ENCODE assay signal across 13 mouse cellular contexts in genomic region chr9:90260079-90260478, GRCm38 (mm10). TPM values are rescaled to one million over a fixed set of nuclear protein-coding genes. Genes with fewer than 3 reads are reported as not detected.
DNase-seq lines count a peak whose midpoint lies in the region; ATAC-seq and TF ChIP-seq lines count a peak whose summit lies in the region.
"Had no signal": no experiment of that assay in that cellular context is flagged by ENCODE, and none has a peak within 500 bp of the region (broad histone marks: within the 10 kb centered on the region; RNA-seq: fewer than 3 reads in every experiment).

No protein-coding gene starts in this region.

- TF ChIP-seq RAD21 in MEL (IDR thresholded peaks at IDR 0.05; ENCODE audit: low read depth, low read length): no peak

- no peaks in the 10 kb centered on the region for H3K27me3 ChIP-seq in heart, embryonic 10.5 days (ENCODE audit: insufficient read depth, poor library complexity, severe bottlenecking)
- no peaks in the 10 kb centered on the region for H3K27me3 ChIP-seq in kidney, embryonic 16.5 days (ENCODE audit: insufficient read depth, low read length)
- H3K27me3 ChIP-seq in MEL (ENCODE audit: control insufficient read depth in 1 of 2, insufficient read depth in 2 of 2, low read length in 2 of 2): no peaks in the 10 kb centered on the region
- no peaks in the 10 kb centered on the region for H3K27me3 ChIP-seq in liver, embryonic 14.5 days (ENCODE audit: control insufficient read depth, insufficient read depth, low read length)
- H3K27me3 ChIP-seq: embryonic facial prominence, embryonic 12.5 days; midbrain, embryonic 15.5 days had no signal

- peaks cover 21% of the 10 kb centered on the region; the same call in 1 of the 2 replicates for H3K79me2 ChIP-seq in MEL (ENCODE audit: control insufficient read depth, insufficient read depth, low read length, poor library complexity)

- WGBS in heart, embryonic 10.5 days: 49% methylated on average over 6 of the region's 6 CpGs
- 60% methylated on average over 6 of the region's 6 CpGs for WGBS in kidney, embryonic 16.5 days
- 33% methylated on average over 6 of the region's 6 CpGs for WGBS in liver, embryonic 14.5 days (ENCODE audit: insufficient replicate concordance)

- no peak overlapping the region for H3K4me3 ChIP-seq in heart, embryonic 10.5 days
- no peak overlapping the region for H3K4me3 ChIP-seq in kidney, embryonic 16.5 days (ENCODE audit: low read length)
- no peak overlapping the region for H3K4me3 ChIP-seq in MEL (ENCODE audit: control insufficient read depth in 1 of 2, insufficient read depth in 1 of 2, low read depth in 2 of 2, low read length in 2 of 2)
- H3K4me3 ChIP-seq in liver, embryonic 14.5 days (ENCODE audit: insufficient read depth in 1 of 2, low read depth in 2 of 2, low read length in 2 of 2): no peak overlapping the region
- H3K4me3 ChIP-seq: embryonic facial prominence, embryonic 12.5 days; forebrain, embryonic 10.5 days; midbrain, embryonic 15.5 days had no signal

- no peak for ATAC-seq in kidney, embryonic 16.5 days (ENCODE audit: low FRiP score, low TSS enrichment)
- no peak for ATAC-seq in liver, embryonic 14.5 days (ENCODE audit: insufficient read depth)
- ATAC-seq: midbrain, embryonic 15.5 days had no signal

- TF ChIP-seq CTCF in MEL (IDR thresholded peaks at IDR 0.05 in 2 of 3, conservative IDR thresholded peaks at IDR 0.05 in 1 of 3; ENCODE audit: control insufficient read depth in 1 of 3, insufficient read depth in 1 of 3, low read depth in 2 of 3, low read length in 3 of 3, poor library complexity in 1 of 3, severe bottlenecking in 1 of 3): no peak
- no peak for TF ChIP-seq CTCF in liver, embryonic 14.5 days (IDR thresholded peaks at IDR 0.05; ENCODE audit: low read depth)

- H3K4me1 ChIP-seq in heart, embryonic 10.5 days: peaks cover 52% of the 10 kb centered on the region
- peaks cover 16% of the 10 kb centered on the region for H3K4me1 ChIP-seq in kidney, embryonic 16.5 days (ENCODE audit: insufficient read depth, low read length)
- H3K4me1 ChIP-seq in MEL (ENCODE audit: control insufficient read depth in 1 of 2, insufficient read depth in 2 of 2, low read length in 2 of 2): peaks cover 52 to 53% of the 10 kb centered on the region in 2 experiments
- peaks cover 71 to 77% of the 10 kb centered on the region in 2 experiments for H3K4me1 ChIP-seq in liver, embryonic 14.5 days (replicated peaks; ENCODE audit: control insufficient read depth in 2 of 2, insufficient read depth in 2 of 2, low read length in 1 of 2)
- H3K4me1 ChIP-seq: midbrain, embryonic 15.5 days had no signal

- no peak overlapping the region for H3K4me2 ChIP-seq in kidney, embryonic 16.5 days (replicated peaks; ENCODE audit: low read depth, low read length)
- peak overlapping the region; percentile 55 for H3K4me2 ChIP-seq in liver, embryonic 14.5 days (ENCODE audit: low read depth)
- H3K4me2 ChIP-seq: embryonic facial prominence, embryonic 12.5 days; hindbrain, embryonic 14.5 days; midbrain, embryonic 15.5 days had no signal

- H3K36me3 ChIP-seq in heart, embryonic 10.5 days: no peaks in the 10 kb centered on the region
- H3K36me3 ChIP-seq in kidney, embryonic 16.5 days (ENCODE audit: insufficient read depth, low read length): no peaks in the 10 kb centered on the region
- H3K36me3 ChIP-seq in MEL (ENCODE audit: control insufficient read depth in 1 of 2, insufficient read depth in 2 of 2, low read length in 2 of 2): peaks cover 14 to 58% of the 10 kb centered on the region in 2 experiments
- H3K36me3 ChIP-seq in liver, embryonic 14.5 days (replicated peaks; ENCODE audit: control insufficient read depth, insufficient read depth, low read depth): peaks cover 2% of the 10 kb centered on the region
- H3K36me3 ChIP-seq: midbrain, embryonic 15.5 days had no signal

- peak overlapping the region; percentile 86 for H3K27ac ChIP-seq in heart, embryonic 10.5 days
- peak overlapping the region; percentile 21; the same call in 1 of the 2 replicates for H3K27ac ChIP-seq in kidney, embryonic 16.5 days (ENCODE audit: low read length)
- peak overlapping the region; percentile 67 for H3K27ac ChIP-seq in MEL (ENCODE audit: control insufficient read depth, low read depth, low read length)
- peak overlapping the region; percentile 82 for H3K27ac ChIP-seq in liver, embryonic 14.5 days
- H3K27ac ChIP-seq: embryonic facial prominence, embryonic 12.5 days; hindbrain, embryonic 14.5 days; midbrain, embryonic 15.5 days had no signal

- H3K9me3 ChIP-seq in heart, embryonic 10.5 days: no peaks in the 10 kb centered on the region
- no peaks in the 10 kb centered on the region for H3K9me3 ChIP-seq in kidney, embryonic 16.5 days (ENCODE audit: low read length)
- no peaks in the 10 kb centered on the region for H3K9me3 ChIP-seq in MEL (replicated peaks; ENCODE audit: insufficient read depth, low read length)
- H3K9me3 ChIP-seq in liver, embryonic 14.5 days (ENCODE audit: control insufficient read depth, low read length): no peaks in the 10 kb centered on the region
- H3K9me3 ChIP-seq: embryonic facial prominence, embryonic 12.5 days; forebrain, embryonic 10.5 days; midbrain, embryonic 15.5 days had no signal

- DNase-seq in heart, embryonic 10.5 days (ENCODE audit: low spot score): no peak
- DNase-seq in heart, adult 9 months (ENCODE audit: low spot score in 2 of 2): no peak
- DNase-seq in kidney, adult 18-20 months: no peak
- DNase-seq in MEL (ENCODE audit: low read depth, low spot score): no peak
- no peak for DNase-seq in liver, embryonic 14.5 days (ENCODE audit: low read depth in 3 of 3, low spot score in 3 of 3)
- no peak for DNase-seq in cerebellum, postnatal 10 days
- no peak for DNase-seq in frontal cortex, postnatal 10 days (ENCODE audit: low spot score in 2 of 2)
- DNase-seq: cerebellum, postnatal 36 days had no signal

- TF ChIP-seq EP300 in MEL (IDR thresholded peaks at IDR 0.05; ENCODE audit: low read depth in 1 of 2, low read length in 2 of 2): peak; percentile 58 to 77
- TF ChIP-seq EP300 in liver, embryonic 14.5 days (IDR thresholded peaks at IDR 0.05; ENCODE audit: low read depth): no peak

- TF ChIP-seq POLR2A in MEL (IDR thresholded peaks at IDR 0.05; ENCODE audit: control insufficient read depth in 1 of 2, insufficient read depth in 1 of 2, low read depth in 1 of 2, low read length in 2 of 2, poor library complexity in 1 of 2): no peak

- H3K9ac ChIP-seq in kidney, embryonic 16.5 days (replicated peaks; ENCODE audit: low read length): no peak overlapping the region
- peak overlapping the region; percentile 2; the same call in 1 of the 2 replicates for H3K9ac ChIP-seq in MEL (ENCODE audit: control insufficient read depth, low read depth, low read length, poor library complexity, severe bottlenecking)
- peak overlapping the region; percentile 43; the same call in 1 of the 2 replicates for H3K9ac ChIP-seq in liver, embryonic 14.5 days (replicated peaks)
- H3K9ac ChIP-seq: embryonic facial prominence, embryonic 12.5 days; hindbrain, embryonic 14.5 days; midbrain, embryonic 15.5 days had no signal

TF ChIP-seq in MEL, 35 proteins besides CTCF, POLR2A, EP300 and RAD21:
- TF ChIP-seq MYC (IDR thresholded peaks at IDR 0.05; ENCODE audit: low read depth, low read length): 0 out of 2 replicates have a peak, but pooled peaks have one; percentile 11
- no peak for TF ChIP-seq ZKSCAN1 (IDR thresholded peaks at IDR 0.05; ENCODE audit: low read depth, low read length)
- TF ChIP-seq NELFE (IDR thresholded peaks at IDR 0.05; ENCODE audit: low read depth, low read length): no peak
- TF ChIP-seq SIN3A (IDR thresholded peaks at IDR 0.05; ENCODE audit: low read length): peak; percentile 27; the same call in 1 of the 2 replicates
- no peak for TF ChIP-seq JUND (IDR thresholded peaks at IDR 0.05; ENCODE audit: low read depth, low read length)
- no peak for TF ChIP-seq RCOR1 (IDR thresholded peaks at IDR 0.05; ENCODE audit: low read depth, low read length)
- TF ChIP-seq USF1 (IDR thresholded peaks at IDR 0.05; ENCODE audit: low read depth, low read length): no peak
- no peak for TF ChIP-seq HCFC1 (IDR thresholded peaks at IDR 0.05; ENCODE audit: low read depth, low read length)
- TF ChIP-seq TAL1 (IDR thresholded peaks at IDR 0.05; ENCODE audit: low read length): no peak
- no peak for TF ChIP-seq E2F4 (IDR thresholded peaks at IDR 0.05; ENCODE audit: borderline replicate concordance, low read depth, low read length)
- TF ChIP-seq ELF1 (IDR thresholded peaks at IDR 0.05; ENCODE audit: low read depth, low read length): no peak
- TF ChIP-seq POLR2AphosphoS2 (IDR thresholded peaks at IDR 0.05; ENCODE audit: low read length): no peak
- no peak for TF ChIP-seq MAZ (IDR thresholded peaks at IDR 0.05; ENCODE audit: low read depth, low read length)
- TF ChIP-seq NRF1 (IDR thresholded peaks at IDR 0.05; ENCODE audit: insufficient read depth, low read depth, low read length, poor library complexity, severe bottlenecking): no peak
- TF ChIP-seq MAFK (IDR thresholded peaks at IDR 0.05; ENCODE audit: borderline replicate concordance, low read depth, low read length): no peak
- 0 out of 2 replicates have a peak, but pooled peaks have one; percentile 16 for TF ChIP-seq MAX (IDR thresholded peaks at IDR 0.05; ENCODE audit: low read length)
- no peak for TF ChIP-seq POLR2AphosphoS5 (IDR thresholded peaks at IDR 0.05; ENCODE audit: borderline replicate concordance, low read depth, low read length)
- no peak for TF ChIP-seq GATA1 (IDR thresholded peaks at IDR 0.05; ENCODE audit: low read depth, low read length)
- TF ChIP-seq MEF2A (IDR thresholded peaks at IDR 0.05; ENCODE audit: extremely low read depth, insufficient replicate concordance, low read depth, low read length, poor library complexity, severe bottlenecking): no peak
- TF ChIP-seq SMC3 (IDR thresholded peaks at IDR 0.05; ENCODE audit: low read depth, low read length): no peak
- no peak for TF ChIP-seq ETS1 (IDR thresholded peaks at IDR 0.05; ENCODE audit: low read depth, low read length)
- TF ChIP-seq ZC3H11A (IDR thresholded peaks at IDR 0.05; ENCODE audit: low read depth, low read length): no peak
- no peak for TF ChIP-seq BHLHE40 (IDR thresholded peaks at IDR 0.05; ENCODE audit: borderline replicate concordance, low read depth, low read length)

RNA-seq across cellular contexts. Expression of gene Tbc1d2b, which starts 10.5 kb away (rescaled TPM):
- polyA plus RNA-seq in heart, embryonic 10.5 days (2016; fragmentation: Nextera tagmentation; extraction: Ambion mirVana): 7.2 and 8.0 TPM in 2 replicates
- polyA plus RNA-seq in kidney, embryonic 16.5 days (2015; fragmentation: Nextera tagmentation; extraction: Ambion mirVana): 12.8 and 12.9 TPM in 2 replicates
- 6.5 and 7.1 TPM in 2 replicates for total RNA-seq in MEL (2012; rRNA removed)
- 10 to 100 TPM in 1 of 2 experiments, not detected in 1; 12.6 TPM for polyA plus RNA-seq in MEL (2012; ENCODE audit: insufficient read depth in 1 of 2, insufficient read length in 2 of 2, low read depth in 1 of 2, low replicate concordance in 2 of 2, missing spikeins in 1 of 2)
- polyA plus RNA-seq in liver, embryonic 14.5 days (2012; rRNA removed): 9.8 and 10.1 TPM in 2 replicates
- 6.5 and 9.5 TPM in 2 replicates for polyA plus RNA-seq in liver, embryonic 14.5 days (2014; fragmentation: Nextera tagmentation; extraction: Ambion mirVana)

Comparison
In these comparisons a context has a peak if more than half of its experiments do, and no peak if none do; other contexts are left out.
1. H3K27ac ChIP-seq: peak in every context shown above with its lines; median percentile 86 in heart, embryonic 10.5 days; 82 in liver, embryonic 14.5 days; 67 in MEL; 21 in kidney, embryonic 16.5 days.